Mouse (Mus musculus) MEL (cell line): Measurements from ENCODE around the gene Mrtfa. TPM values are rescaled to one million over a fixed set of nuclear protein-coding genes. Genes with fewer than 3 reads are reported as not detected.

Experiments
- DNase-seq: peaks from one replicate; pipeline ENCODE4 v3.0.0; 2011; ENCODE audit warnings: low read depth, low spot score
- H3K27ac ChIP-seq: 2 replicates; pipeline ENCODE4 v1.5.1; 2012; ENCODE audit warnings: low read depth, mild to moderate bottlenecking, control low read depth, low read length, moderate library complexity; ENCODE audit not compliant: control insufficient read depth
- H3K27me3 ChIP-seq, 2 experiments: fragments of 150-350 bp in 1 of 2; sonication (generic) in 1 of 2; 2 replicates each; pipeline ENCODE4 v1.6.1; 2012; ENCODE audit warnings: low read length in 2 of 2, mild to moderate bottlenecking in 2 of 2, improper control_type of control experiment in 1 of 2, moderate library complexity in 1 of 2; ENCODE audit not compliant: insufficient read depth in 2 of 2, control insufficient read depth in 1 of 2
- H3K36me3 ChIP-seq, 2 experiments: 2 replicates each; pipeline ENCODE4 v1.6.1; 2012 to 2014; ENCODE audit warnings: low read length in 2 of 2, improper control_type of control experiment in 1 of 2, inconsistent platforms in 1 of 2, mild to moderate bottlenecking in 1 of 2; ENCODE audit not compliant: insufficient read depth in 2 of 2, control insufficient read depth in 1 of 2
- H3K4me1 ChIP-seq, 2 experiments: fragments of 150-350 bp in 1 of 2; sonication (generic) in 1 of 2; 2 replicates each; pipeline ENCODE4 v1.6.1; 2012; ENCODE audit warnings: low read length in 2 of 2, improper control_type of control experiment in 1 of 2, mild to moderate bottlenecking in 1 of 2; ENCODE audit not compliant: insufficient read depth in 2 of 2, control insufficient read depth in 1 of 2
- H3K4me3 ChIP-seq, 2 experiments: fragments of 150-350 bp in 1 of 2; sonication (generic) in 1 of 2; 2 replicates each; pipeline ENCODE4 v1.5.1; 2012; ENCODE audit warnings: low read depth in 2 of 2, low read length in 2 of 2, mild to moderate bottlenecking in 2 of 2, moderate library complexity in 2 of 2, control low read depth in 1 of 2, improper control_type of control experiment in 1 of 2; ENCODE audit not compliant: control insufficient read depth in 1 of 2, insufficient read depth in 1 of 2
- H3K79me2 ChIP-seq: 2 replicates; pipeline ENCODE4 v1.6.1; 2012; ENCODE audit warnings: mild to moderate bottlenecking, low read length, moderate library complexity; ENCODE audit not compliant: control insufficient read depth, poor library complexity, insufficient read depth
- H3K9ac ChIP-seq: 2 replicates; pipeline ENCODE4 v1.6.1; 2012; ENCODE audit warnings: low read depth, mild to moderate bottlenecking, control low read depth, low read length, moderate library complexity; ENCODE audit not compliant: control insufficient read depth, poor library complexity, severe bottlenecking
- H3K9me3 ChIP-seq: fragments of 150-350 bp; sonication (generic); replicated peaks from 2 replicates; pipeline ENCODE4 v1.6.1; 2012; ENCODE audit warnings: mild to moderate bottlenecking, low read length, improper control_type of control experiment, moderate library complexity; ENCODE audit not compliant: insufficient read depth
- CHD2 ChIP-seq: IDR thresholded peaks from 2 replicates; pipeline ENCODE4 v1.6.1; 2011; ENCODE audit warnings: low read length, improper control_type of control experiment
- ELF1 ChIP-seq: IDR thresholded peaks from 2 replicates; pipeline ENCODE4 v1.6.1; 2014; ENCODE audit warnings: low read depth, mild to moderate bottlenecking, inconsistent platforms, low read length, improper control_type of control experiment, moderate library complexity
- EP300 ChIP-seq, 2 experiments: IDR thresholded peaks; 2 replicates each; pipeline ENCODE4 v1.6.1; 2011; ENCODE audit warnings: improper control_type of control experiment in 2 of 2, low read length in 2 of 2, low read depth in 1 of 2, mild to moderate bottlenecking in 1 of 2
- ETS1 ChIP-seq: IDR thresholded peaks from 2 replicates; pipeline ENCODE4 v1.6.1; 2012; ENCODE audit warnings: low read depth, mild to moderate bottlenecking, inconsistent platforms, low read length, improper control_type of control experiment, moderate library complexity
- GABPA ChIP-seq: IDR thresholded peaks from 2 replicates; pipeline ENCODE4 v1.6.1; 2012; ENCODE audit warnings: low read depth, mild to moderate bottlenecking, inconsistent platforms, low read length, improper control_type of control experiment, moderate library complexity
- GATA1 ChIP-seq: IDR thresholded peaks from 2 replicates; pipeline ENCODE4 v1.6.1; 2011; ENCODE audit warnings: low read depth, low read length, improper control_type of control experiment
- JUND ChIP-seq: IDR thresholded peaks from 2 replicates; pipeline ENCODE4 v1.6.1; 2011; ENCODE audit warnings: low read depth, mild to moderate bottlenecking, improper control_type of control experiment, low read length
- KAT2A ChIP-seq: conservative IDR thresholded peaks from 2 replicates; pipeline ENCODE4 v1.6.1; 2012; ENCODE audit warnings: low read depth, low read length, improper control_type of control experiment, inconsistent platforms
- MAFK ChIP-seq: IDR thresholded peaks from 2 replicates; pipeline ENCODE4 v1.6.1; 2011; ENCODE audit warnings: low read depth, mild to moderate bottlenecking, low read length, improper control_type of control experiment, borderline replicate concordance
- MEF2A ChIP-seq: IDR thresholded peaks from 2 replicates; pipeline ENCODE4 v1.6.1; 2014; ENCODE audit warnings: low read depth, mild to moderate bottlenecking, inconsistent platforms, low read length, improper control_type of control experiment; ENCODE audit not compliant: poor library complexity, insufficient replicate concordance, severe bottlenecking; ENCODE audit errors: extremely low read depth
- MXI1 ChIP-seq: IDR thresholded peaks from 2 replicates; pipeline ENCODE4 v1.6.1; 2011; ENCODE audit warnings: mild to moderate bottlenecking, low read depth, low read length, improper control_type of control experiment
- POLR2A ChIP-seq, 2 experiments: IDR thresholded peaks; 2 replicates each; pipeline ENCODE4 v1.6.1; 2011 to 2012; ENCODE audit warnings: low read length in 2 of 2, mild to moderate bottlenecking in 2 of 2, control low read depth in 1 of 2, improper control_type of control experiment in 1 of 2, low read depth in 1 of 2, moderate library complexity in 1 of 2; ENCODE audit not compliant: control insufficient read depth in 1 of 2, insufficient read depth in 1 of 2, poor library complexity in 1 of 2
- RCOR1 ChIP-seq: IDR thresholded peaks from 2 replicates; pipeline ENCODE4 v1.6.1; 2012; ENCODE audit warnings: low read depth, mild to moderate bottlenecking, inconsistent platforms, low read length, improper control_type of control experiment
- SIN3A ChIP-seq: IDR thresholded peaks from 2 replicates; pipeline ENCODE4 v1.6.1; 2012; ENCODE audit warnings: low read length, improper control_type of control experiment, inconsistent platforms
- SMC3 ChIP-seq: IDR thresholded peaks from 2 replicates; pipeline ENCODE4 v1.6.1; 2011; ENCODE audit warnings: low read depth, low read length, improper control_type of control experiment
- TAL1 ChIP-seq: IDR thresholded peaks from 2 replicates; pipeline ENCODE4 v1.6.1; 2012; ENCODE audit warnings: mild to moderate bottlenecking, inconsistent platforms, low read length, moderate library complexity, mixed read lengths
- TBP ChIP-seq: IDR thresholded peaks from 2 replicates; pipeline ENCODE4 v1.8.0; 2011; ENCODE audit warnings: low read depth, low read length, improper control_type of control experiment
- TCF12 ChIP-seq: IDR thresholded peaks from 2 replicates; pipeline ENCODE4 v1.6.1; 2014; ENCODE audit warnings: low read depth, mild to moderate bottlenecking, inconsistent platforms, low read length, improper control_type of control experiment, moderate library complexity
- ZC3H11A ChIP-seq: IDR thresholded peaks from 2 replicates; pipeline ENCODE4 v1.6.1; 2012; ENCODE audit warnings: low read depth, mild to moderate bottlenecking, inconsistent platforms, low read length, improper control_type of control experiment
- ZKSCAN1 ChIP-seq: IDR thresholded peaks from 2 replicates; pipeline ENCODE4 v1.6.1; 2012; ENCODE audit warnings: low read depth, mild to moderate bottlenecking, inconsistent platforms, low read length, improper control_type of control experiment, moderate library complexity
- ZNF384 ChIP-seq: IDR thresholded peaks from 2 replicates; pipeline ENCODE4 v1.6.1; 2012; ENCODE audit warnings: low read depth, mild to moderate bottlenecking, inconsistent platforms, low read length, improper control_type of control experiment
- polyA plus RNA-seq, 2 experiments: library from polyadenylated mRNA; stranded (reverse) in 1 of 2; unstranded in 1 of 2; fragments of >175 nt in 1 of 2; fragments of >200 nt in 1 of 2; gene quantifications; 2 replicates each; pipeline versions ENCODE4 v1.2.1 to v1.2.4; 2012; ENCODE audit warnings: low replicate concordance in 2 of 2, low read depth in 1 of 2; ENCODE audit not compliant: insufficient read length in 2 of 2, insufficient read depth in 1 of 2, missing spikeins in 1 of 2
- total RNA-seq: library from RNA; depleted of rRNA; stranded (reverse); fragments of 300-350 nt; gene quantifications from 2 replicates; pipeline ENCODE4 v1.2.3, GENCODE M21; 2012

The Mrtfa gene
- total and polyA plus RNA-seq, 3 experiments = 2.6 to 11.9 TPM; not detected in 1

DNA sequence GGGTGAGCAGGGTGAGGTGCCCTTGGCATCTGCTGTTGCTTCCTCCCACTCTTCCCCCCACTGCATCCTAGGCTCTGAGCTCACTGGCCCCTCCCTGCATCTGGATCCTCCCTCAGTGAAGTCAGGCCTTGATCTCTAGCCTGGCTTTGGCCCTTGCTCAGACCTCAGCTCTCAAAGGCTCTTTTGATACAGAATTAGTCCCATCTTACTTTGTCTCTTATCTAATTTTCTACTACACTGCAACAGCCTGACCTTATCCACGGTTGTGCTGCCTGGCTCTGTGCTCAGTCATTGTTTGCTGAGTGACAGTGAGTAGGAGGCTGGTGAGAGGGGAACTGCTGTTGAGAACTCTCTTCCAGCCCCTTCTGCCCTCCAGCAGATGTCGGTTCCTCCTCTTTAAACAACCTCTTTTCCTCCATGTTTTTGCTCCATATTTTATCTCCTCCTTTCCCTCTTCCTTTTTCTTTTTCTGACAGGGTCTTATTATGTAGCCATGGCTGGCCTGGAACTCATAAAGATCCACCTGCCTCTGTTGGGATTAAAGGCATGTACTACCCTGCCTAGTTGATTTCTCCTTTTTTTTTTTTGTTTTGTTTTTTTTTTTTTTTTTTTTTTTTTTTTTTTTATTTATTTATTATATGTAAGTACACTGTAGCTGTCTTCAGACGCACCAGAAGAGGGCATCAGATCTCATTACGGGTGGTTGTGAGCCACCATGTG, 190.0 kb downstream of the Mrtfa start:
- H3K9ac ChIP-seq = 0 out of 2 replicates have a peak overlapping the region, but pooled peaks have one; percentile 39
- DNase-seq = peak; percentile 87
- no peaks in the 10 kb centered on the region for H3K79me2 ChIP-seq
- peak overlapping the region in 1 of 2 experiments; percentile 34; a peak in 2 of 4 replicates for H3K4me3 ChIP-seq
- H3K36me3 ChIP-seq = peaks cover 0 to 40% of the 10 kb centered on the region in 2 experiments; a peak in 2 of 4 replicates
- H3K27me3 ChIP-seq = no peaks in the 10 kb centered on the region
- peak overlapping the region; percentile 71 for H3K27ac ChIP-seq
- peak; percentile 67 for TF ChIP-seq GATA1
- peak; percentile 27; the same call in 1 of the 2 replicates for TF ChIP-seq RCOR1
- peak; percentile 72 for TF ChIP-seq TBP
- TF ChIP-seq JUND = no peak
- TF ChIP-seq POLR2A (IDR thresholded peaks at IDR 0.05; ENCODE audit: control insufficient read depth in 1 of 2, insufficient read depth in 1 of 2, low read depth in 1 of 2, low read length in 2 of 2, poor library complexity in 1 of 2) = peak in 1 of 2 experiments; percentile 29; a peak in 1 of 4 replicates
- TF ChIP-seq GABPA = no peak
- TF ChIP-seq TCF12 = 0 out of 2 replicates have a peak, but pooled peaks have one; percentile 37
- no peak for TF ChIP-seq KAT2A
- no peak for TF ChIP-seq MXI1
- TF ChIP-seq ZNF384 = peak; percentile 64; the same call in 1 of the 2 replicates
- TF ChIP-seq ZKSCAN1 = no peak
- peak in 1 of 2 experiments; percentile 65; a peak in 3 of 4 replicates for TF ChIP-seq EP300 (IDR thresholded peaks at IDR 0.05; ENCODE audit: low read depth in 1 of 2, low read length in 2 of 2)
- peak; percentile 60 for TF ChIP-seq ETS1
- TF ChIP-seq CHD2 = no peak
- H3K4me1 ChIP-seq = peaks cover 28 to 34% of the 10 kb centered on the region in 2 experiments
- no peaks in the 10 kb centered on the region for H3K9me3 ChIP-seq

DNA sequence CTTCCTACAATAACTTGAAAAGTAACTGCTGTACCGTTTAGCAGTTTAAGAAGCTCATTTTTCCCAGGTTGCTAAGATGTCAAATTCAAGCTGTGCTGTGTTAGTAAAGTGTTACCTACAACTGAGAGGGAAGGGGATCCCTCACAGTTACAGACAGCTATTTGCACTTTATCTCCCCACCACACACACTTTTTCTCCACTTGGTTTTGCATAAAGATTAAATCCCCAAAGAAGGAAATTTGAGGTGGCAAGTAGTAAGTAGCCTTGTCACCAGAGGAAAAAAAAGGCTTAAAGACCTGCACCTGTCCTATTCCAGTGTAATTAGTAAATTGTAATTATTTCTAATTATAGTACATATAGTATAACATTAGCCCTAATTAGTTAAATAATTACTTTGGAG, 193.5 kb downstream of the Mrtfa start:
- H3K4me1 ChIP-seq = peaks cover 17 to 26% of the 10 kb centered on the region in 2 experiments
- no peak overlapping the region for H3K27ac ChIP-seq
- no peaks in the 10 kb centered on the region for H3K9me3 ChIP-seq
- TF ChIP-seq EP300 (IDR thresholded peaks at IDR 0.05; ENCODE audit: low read depth in 1 of 2, low read length in 2 of 2) (peak; percentile 68 to 69), MEF2A (no peak), ZC3H11A (no peak), TCF12 (peak; percentile 78), ELF1 (no peak), ETS1 (peak; percentile 54; the same call in 1 of the 2 replicates), GATA1 (peak; percentile 83), SIN3A (peak; percentile 62; the same call in 1 of the 2 replicates), SMC3 (peak; percentile 10; the same call in 1 of the 2 replicates), ZNF384 (peak; percentile 76), TAL1 (peak; percentile 54), MAFK (no peak), RCOR1 (peak; percentile 33; the same call in 1 of the 2 replicates)
- H3K27me3 ChIP-seq = no peaks in the 10 kb centered on the region
- peaks cover 0 to 30% of the 10 kb centered on the region in 2 experiments; a peak in 2 of 4 replicates for H3K36me3 ChIP-seq
- H3K9ac ChIP-seq = no peak overlapping the region
- no peaks in the 10 kb centered on the region for H3K79me2 ChIP-seq
- H3K4me3 ChIP-seq = no peak overlapping the region
- DNase-seq = peak; percentile 64
